Mouse (Mus musculus): ENCODE results near the gene Ncln. TPM values are rescaled to one million over a fixed set of nuclear protein-coding genes. Genes with fewer than 3 reads are reported as not detected.

Ncln gene
- polyA plus RNA-seq (2014; fragmentation: Nextera tagmentation; extraction: Ambion mirVana) = 51.6 and 51.8 TPM in 2 replicates

DNA sequence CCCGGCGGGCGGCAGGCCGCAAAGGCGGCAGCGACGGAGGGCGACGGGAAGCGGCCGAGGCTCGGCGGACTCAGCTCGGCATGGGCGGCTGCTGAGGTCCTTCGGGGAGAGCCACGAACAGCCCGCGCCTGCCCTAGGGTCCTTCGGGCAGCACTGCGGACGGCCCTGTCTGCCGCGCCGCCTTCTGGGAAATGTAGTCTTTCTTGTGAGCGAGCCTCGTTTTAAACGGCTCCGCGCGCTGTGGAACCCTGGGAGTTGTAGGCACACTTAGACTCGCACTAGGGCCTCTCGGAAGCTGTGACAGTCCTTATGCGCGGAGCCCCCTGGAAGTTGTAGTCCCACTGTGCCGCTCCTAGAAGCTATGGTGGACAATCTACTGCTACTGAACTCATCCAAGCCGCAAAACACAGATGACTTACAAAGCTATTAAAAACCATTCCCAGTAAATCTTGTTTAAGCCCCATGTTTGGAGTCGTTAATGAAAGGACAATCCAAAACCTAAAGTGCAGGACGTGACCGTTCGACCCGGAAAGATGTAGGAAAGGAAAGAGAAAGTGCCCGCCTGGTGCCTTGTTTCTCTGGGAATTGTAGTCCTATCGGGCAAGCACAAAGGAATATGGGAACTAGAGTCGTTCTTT is at the start of gene Ncln:
TSS of gene Ncln (minus strand) at position 129 of the 638 bp plus-strand sequence.
- WGBS = under 1% methylated on average over 45 of the region's 45 CpGs
- DNase-seq (peak; percentile 99), ATAC-seq (ENCODE audit: low FRiP score, low TSS enrichment) (peak; percentile 94)
- Histone ChIP-seq H3K4me1 (ENCODE audit: control insufficient read depth, insufficient read depth, low read length) (peaks cover 17% of the 10 kb centered on the region), H3K4me2 (ENCODE audit: low read length) (peak within 1 kb of the TSS; percentile 96), H3K9me3 (ENCODE audit: control insufficient read depth, low read length) (no peaks in the 10 kb centered on the region), H3K4me3 (replicated peaks; ENCODE audit: low read depth, low read length) (peak within 1 kb of the TSS; percentile 80), H3K27me3 (ENCODE audit: control insufficient read depth, insufficient read depth, low read length) (no peaks in the 10 kb centered on the region), H3K9ac (replicated peaks; ENCODE audit: low read length) (peak within 1 kb of the TSS; percentile 77), H3K27ac (replicated peaks; ENCODE audit: low read depth, low read length) (peak within 1 kb of the TSS; percentile 75), H3K36me3 (ENCODE audit: control insufficient read depth, insufficient read depth, low read length) (peaks cover 19% of the 10 kb centered on the region)

DNA sequence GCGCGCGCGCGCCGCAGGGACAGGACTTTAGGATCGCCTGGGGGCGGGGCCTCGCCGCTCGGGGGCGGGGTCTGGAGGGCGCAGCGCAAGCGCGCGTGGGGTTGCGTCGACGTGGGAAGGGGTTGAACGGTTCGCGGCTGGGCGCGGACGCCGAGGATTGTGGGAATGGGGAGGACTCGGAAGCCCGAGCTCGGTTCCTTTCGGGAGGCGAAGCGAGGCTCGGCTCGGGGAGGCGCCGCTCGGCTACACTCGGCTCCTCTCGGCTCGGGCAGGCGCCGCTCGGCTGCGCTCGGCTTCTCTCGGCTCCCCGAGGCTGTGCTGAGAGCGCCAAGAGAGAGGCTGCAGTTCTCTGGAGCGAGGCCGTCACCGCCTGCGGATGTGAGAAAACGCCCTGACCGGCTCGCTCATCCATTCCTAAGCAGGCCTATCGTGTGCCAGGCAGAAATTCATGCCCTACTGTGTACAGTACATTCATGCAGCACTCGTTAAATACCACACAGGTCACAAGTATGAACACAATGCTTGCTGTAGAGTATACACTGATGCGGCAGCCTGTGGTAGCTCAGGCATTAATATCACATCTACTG is 49.1 kb upstream of the Ncln start, which contains the start of gene Gna11:
TSS of gene Gna11 (minus strand) at position 30 of the 587 bp plus-strand sequence.
- no peaks in the 10 kb centered on the region for H3K9me3 ChIP-seq (ENCODE audit: control insufficient read depth, low read length)
- H3K36me3 ChIP-seq (ENCODE audit: control insufficient read depth, insufficient read depth, low read length) = no peaks in the 10 kb centered on the region
- DNase-seq (peak; percentile 100), ATAC-seq (ENCODE audit: low FRiP score, low TSS enrichment) (peak; percentile 96)
- peak within 1 kb of the TSS; percentile 91 for H3K4me3 ChIP-seq (replicated peaks; ENCODE audit: low read depth, low read length)
- H3K27me3 ChIP-seq (ENCODE audit: control insufficient read depth, insufficient read depth, low read length) = no peaks in the 10 kb centered on the region; the same call in 1 of the 2 replicates
- H3K27ac ChIP-seq (replicated peaks; ENCODE audit: low read depth, low read length) = peak within 1 kb of the TSS; percentile 93
- WGBS = under 1% methylated on average over 59 of the region's 59 CpGs
- H3K4me1 ChIP-seq (ENCODE audit: control insufficient read depth, insufficient read depth, low read length) = peaks cover 24% of the 10 kb centered on the region
- peak within 1 kb of the TSS; percentile 95 for H3K4me2 ChIP-seq (ENCODE audit: low read length)
- H3K9ac ChIP-seq (replicated peaks; ENCODE audit: low read length) = peak within 1 kb of the TSS; percentile 91

DNA sequence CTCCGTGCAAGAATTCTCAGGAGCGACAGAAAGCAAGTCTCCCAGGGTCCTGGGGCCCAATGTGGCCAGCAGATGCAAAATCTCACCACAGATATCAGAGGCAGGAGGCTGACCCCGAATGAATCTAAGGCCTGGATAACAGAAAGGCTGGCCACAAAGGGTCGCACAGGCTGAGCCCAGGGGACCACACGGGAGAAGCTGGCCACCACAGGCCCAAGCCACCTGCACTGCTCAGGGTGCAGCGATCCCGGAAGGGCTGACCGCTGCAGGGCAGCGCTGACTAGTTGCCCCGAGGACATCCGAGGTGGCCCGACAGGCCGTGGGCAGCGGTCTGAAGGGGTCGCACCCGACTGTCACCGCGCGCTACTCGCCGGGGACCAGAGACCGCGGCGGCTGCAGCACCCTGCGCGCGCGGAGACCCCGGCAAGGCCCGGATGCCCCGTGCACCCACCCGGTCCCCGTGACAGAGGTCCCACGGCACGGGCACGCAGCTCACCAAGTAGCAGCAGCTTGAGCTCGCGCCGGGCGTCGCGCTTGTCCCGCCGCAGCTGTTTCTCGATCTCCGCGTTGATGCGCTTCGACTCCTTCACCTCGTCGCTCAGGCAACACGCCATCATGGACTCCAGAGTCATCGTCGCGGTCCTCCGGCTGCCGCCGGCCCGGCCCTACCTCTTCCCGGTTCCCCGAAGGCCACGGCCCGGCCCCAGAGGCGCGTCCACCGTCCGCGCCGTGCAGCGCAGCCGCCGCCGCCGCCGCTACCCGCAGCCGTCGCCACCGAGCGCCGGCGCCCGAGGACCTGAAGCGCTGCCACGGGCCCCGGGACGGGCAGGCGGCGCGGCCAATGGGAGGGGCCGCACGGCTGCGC is 48.3 kb upstream of the Ncln start:
- no peaks in the 10 kb centered on the region for H3K27me3 ChIP-seq (ENCODE audit: control insufficient read depth, insufficient read depth, low read length)
- DNase-seq = no peak
- peak overlapping the region; percentile 93 for H3K27ac ChIP-seq (replicated peaks; ENCODE audit: low read depth, low read length)
- no peaks in the 10 kb centered on the region for H3K9me3 ChIP-seq (ENCODE audit: control insufficient read depth, low read length)
- peaks cover 24% of the 10 kb centered on the region for H3K4me1 ChIP-seq (ENCODE audit: control insufficient read depth, insufficient read depth, low read length)
- 0 out of 2 replicates have a peak, but pooled peaks have one; percentile 1 for ATAC-seq (ENCODE audit: low FRiP score, low TSS enrichment)
- under 1% methylated on average over 90 of the region's 93 CpGs for WGBS
- peak overlapping the region; percentile 91 for H3K4me3 ChIP-seq (replicated peaks; ENCODE audit: low read depth, low read length)
- H3K9ac ChIP-seq (replicated peaks; ENCODE audit: low read length) = peak overlapping the region; percentile 91
- 0 out of 2 replicates have a peak, but pooled peaks cover 3% of the 10 kb centered on the region for H3K36me3 ChIP-seq (ENCODE audit: control insufficient read depth, insufficient read depth, low read length)
- peak overlapping the region; percentile 95 for H3K4me2 ChIP-seq (ENCODE audit: low read length)

DNA sequence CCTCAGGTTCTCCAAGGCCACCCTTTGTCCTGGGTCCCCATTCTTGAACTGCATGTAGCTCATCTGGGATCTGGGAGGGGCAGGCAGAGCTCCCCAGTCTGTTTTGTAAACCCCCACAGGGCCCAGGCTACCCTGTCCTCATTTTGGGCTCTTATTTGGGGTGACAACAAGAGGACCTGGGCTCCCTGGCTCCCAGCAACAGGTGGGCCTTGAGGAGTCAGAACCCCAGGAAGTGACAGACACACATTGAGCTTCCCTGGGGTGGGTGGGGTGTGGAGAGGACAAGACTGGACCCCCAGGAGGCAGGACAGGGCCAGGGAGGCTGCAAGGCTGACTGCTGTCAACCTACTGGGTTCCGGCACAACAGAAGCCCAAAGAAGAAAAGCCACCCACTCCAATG is 47.4 kb upstream of the Ncln start:
- Histone ChIP-seq H3K27ac (replicated peaks; ENCODE audit: low read depth, low read length) (no peak overlapping the region), H3K4me2 (ENCODE audit: low read length) (peak overlapping the region; percentile 95), H3K27me3 (ENCODE audit: control insufficient read depth, insufficient read depth, low read length) (no peaks in the 10 kb centered on the region), H3K4me1 (ENCODE audit: control insufficient read depth, insufficient read depth, low read length) (peaks cover 24% of the 10 kb centered on the region), H3K36me3 (ENCODE audit: control insufficient read depth, insufficient read depth, low read length) (0 out of 2 replicates have a peak, but pooled peaks cover 6% of the 10 kb centered on the region), H3K9ac (replicated peaks; ENCODE audit: low read length) (peak overlapping the region; percentile 91), H3K4me3 (replicated peaks; ENCODE audit: low read depth, low read length) (peak overlapping the region; percentile 91), H3K9me3 (ENCODE audit: control insufficient read depth, low read length) (no peaks in the 10 kb centered on the region)
- ATAC-seq (ENCODE audit: low FRiP score, low TSS enrichment) (no peak), DNase-seq (no peak)
- 60% methylated on average over 1 of the region's 1 CpGs for WGBS

DNA sequence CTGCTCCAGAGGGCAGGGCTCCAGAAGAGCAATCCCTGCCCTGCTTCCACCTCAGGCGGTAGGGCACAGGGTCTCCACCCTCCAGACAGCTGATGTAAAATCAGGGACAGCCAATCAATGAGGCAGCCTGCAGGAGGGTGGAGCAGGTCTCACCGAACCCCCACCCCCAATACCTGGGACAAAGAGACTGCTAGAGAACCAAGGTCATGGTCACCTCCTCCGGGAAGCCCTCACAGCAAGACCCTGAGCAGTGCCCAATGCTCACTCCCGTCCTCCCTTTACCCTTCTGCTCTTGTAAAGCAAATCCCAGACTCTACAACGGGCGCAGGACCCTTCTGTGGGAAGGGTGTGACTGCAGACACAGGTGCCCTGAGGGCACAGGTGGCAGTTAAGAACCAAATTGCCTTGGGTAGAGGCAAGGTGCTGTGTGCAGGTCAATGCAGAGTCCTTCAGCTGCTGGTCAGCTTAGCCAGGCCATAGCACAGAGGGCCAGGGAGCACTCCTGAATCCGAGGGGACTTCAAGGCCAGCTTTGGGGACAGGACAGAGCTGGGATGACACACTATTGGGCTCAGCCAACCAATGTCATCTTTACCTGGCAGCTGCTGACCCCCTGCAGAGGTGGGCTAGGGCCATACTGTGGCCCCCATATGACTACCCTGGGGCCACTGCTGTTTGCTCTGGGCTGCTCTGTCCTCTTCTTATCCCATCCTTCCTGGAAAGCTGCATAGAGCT is 46.7 kb upstream of the Ncln start:
- Histone ChIP-seq H3K9ac (replicated peaks; ENCODE audit: low read length) (peak overlapping the region; percentile 91; the same call in 1 of the 2 replicates), H3K4me2 (ENCODE audit: low read length) (peak overlapping the region; percentile 95), H3K27ac (replicated peaks; ENCODE audit: low read depth, low read length) (no peak overlapping the region), H3K9me3 (ENCODE audit: control insufficient read depth, low read length) (no peaks in the 10 kb centered on the region), H3K36me3 (ENCODE audit: control insufficient read depth, insufficient read depth, low read length) (0 out of 2 replicates have a peak, but pooled peaks cover 6% of the 10 kb centered on the region), H3K4me3 (replicated peaks; ENCODE audit: low read depth, low read length) (0 out of 2 replicates have a peak overlapping the region, but pooled peaks have one; percentile 5), H3K27me3 (ENCODE audit: control insufficient read depth, insufficient read depth, low read length) (no peaks in the 10 kb centered on the region), H3K4me1 (ENCODE audit: control insufficient read depth, insufficient read depth, low read length) (peaks cover 24% of the 10 kb centered on the region)
- WGBS = 77% methylated on average over 7 of the region's 7 CpGs
- DNase-seq (no peak), ATAC-seq (ENCODE audit: low FRiP score, low TSS enrichment) (no peak)

DNA sequence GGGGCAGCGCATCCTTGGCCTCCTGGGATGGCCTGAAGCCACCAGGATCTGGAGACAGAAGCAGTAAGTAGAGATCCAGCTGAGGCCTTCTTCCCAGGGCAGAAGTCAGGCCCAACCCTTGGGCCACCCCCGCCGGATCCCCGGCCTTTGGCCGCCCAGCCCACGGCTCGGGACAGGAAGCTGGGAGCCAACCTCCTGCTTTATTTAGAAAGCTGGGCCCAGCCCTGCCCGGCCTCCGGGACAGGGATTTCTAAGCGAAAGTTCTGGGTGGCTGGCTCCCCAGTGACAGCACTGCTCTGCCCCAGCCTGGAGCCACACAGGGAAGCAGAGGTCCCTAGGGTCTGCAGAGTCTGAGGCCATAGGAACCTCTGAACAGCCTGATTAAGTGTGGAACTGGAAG is 45.6 kb upstream of the Ncln start:
- DNase-seq = no peak
- no peaks in the 10 kb centered on the region for H3K27me3 ChIP-seq (ENCODE audit: control insufficient read depth, insufficient read depth, low read length)
- H3K4me3 ChIP-seq (replicated peaks; ENCODE audit: low read depth, low read length) = no peak overlapping the region
- no peak for ATAC-seq (ENCODE audit: low FRiP score, low TSS enrichment)
- H3K36me3 ChIP-seq (ENCODE audit: control insufficient read depth, insufficient read depth, low read length) = 0 out of 2 replicates have a peak, but pooled peaks cover 6% of the 10 kb centered on the region
- no peaks in the 10 kb centered on the region for H3K9me3 ChIP-seq (ENCODE audit: control insufficient read depth, low read length)
- peak overlapping the region; percentile 9; the same call in 1 of the 2 replicates for H3K9ac ChIP-seq (replicated peaks; ENCODE audit: low read length)
- peaks cover 24% of the 10 kb centered on the region for H3K4me1 ChIP-seq (ENCODE audit: control insufficient read depth, insufficient read depth, low read length)
- 82% methylated on average over 10 of the region's 10 CpGs for WGBS
- H3K4me2 ChIP-seq (ENCODE audit: low read length) = 0 out of 2 replicates have a peak overlapping the region, but pooled peaks have one; percentile 3
- H3K27ac ChIP-seq (replicated peaks; ENCODE audit: low read depth, low read length) = no peak overlapping the region

DNA sequence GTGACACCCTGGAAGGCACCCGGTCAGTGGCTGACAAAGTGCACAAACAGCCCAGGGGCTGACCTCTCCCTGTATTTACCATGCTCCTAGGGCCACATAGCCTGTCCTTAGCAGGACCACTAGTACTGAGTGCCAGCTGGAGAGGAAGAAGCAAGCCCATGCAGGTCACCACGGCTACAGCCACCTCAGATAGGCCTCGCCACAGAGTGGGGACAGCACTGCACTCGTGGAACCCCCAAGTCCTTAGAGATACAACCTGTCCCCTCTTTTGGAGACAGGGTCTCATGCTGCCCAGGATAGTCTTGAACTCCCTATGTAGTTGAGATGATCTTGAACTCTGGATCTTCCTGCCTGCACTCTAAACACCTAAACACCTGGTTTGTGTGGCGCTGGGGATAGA is 45.2 kb upstream of the Ncln start:
- Histone ChIP-seq H3K9ac (replicated peaks; ENCODE audit: low read length) (peak overlapping the region; percentile 9; the same call in 1 of the 2 replicates), H3K9me3 (ENCODE audit: control insufficient read depth, low read length) (no peaks in the 10 kb centered on the region), H3K36me3 (ENCODE audit: control insufficient read depth, insufficient read depth, low read length) (0 out of 2 replicates have a peak, but pooled peaks cover 6% of the 10 kb centered on the region), H3K27ac (replicated peaks; ENCODE audit: low read depth, low read length) (no peak overlapping the region), H3K27me3 (ENCODE audit: control insufficient read depth, insufficient read depth, low read length) (no peaks in the 10 kb centered on the region), H3K4me2 (ENCODE audit: low read length) (no peak overlapping the region), H3K4me3 (replicated peaks; ENCODE audit: low read depth, low read length) (no peak overlapping the region), H3K4me1 (ENCODE audit: control insufficient read depth, insufficient read depth, low read length) (peaks cover 24% of the 10 kb centered on the region)
- DNase-seq = no peak
- WGBS = 97% methylated on average over 5 of the region's 5 CpGs
- no peak for ATAC-seq (ENCODE audit: low FRiP score, low TSS enrichment)
